Mouse (Mus musculus): ENCODE results near the gene Dusp16. TPM values are rescaled to one million over a fixed set of nuclear protein-coding genes. Genes with fewer than 3 reads are reported as not detected.

The Dusp16 gene
- polyA plus RNA-seq (2015; fragmentation: Nextera tagmentation; extraction: Ambion mirVana), result 4.0 and 4.6 TPM in 2 replicates

GRCm38 (mm10) chr6:134792141-134793045, at the start of gene Dusp16:
Gene Dusp16 (minus strand): TSS chr6:134792625.

GRCm38 (mm10) chr6:134829786-134830700, 37.6 kb upstream of the Dusp16 start, which contains the start of gene Crebl2:
Gene Crebl2 (plus strand): TSS chr6:134830154.

Other genes with a start within 250 kb of the Dusp16 start
- gene Lrp6, start 225.7 kb downstream of the Dusp16 start, polyA plus RNA-seq (2015; fragmentation: Nextera tagmentation; extraction: Ambion mirVana), result 9.1 and 11.2 TPM in 2 replicates
- gene Mansc1, start 160.1 kb downstream of the Dusp16 start, polyA plus RNA-seq (2015; fragmentation: Nextera tagmentation; extraction: Ambion mirVana), result 1.0 and 1.1 TPM in 2 replicates
- gene Borcs5, start 153.1 kb downstream of the Dusp16 start, polyA plus RNA-seq (2015; fragmentation: Nextera tagmentation; extraction: Ambion mirVana), result 12.4 and 13.5 TPM in 2 replicates
- 5.0 and 5.1 TPM in 2 replicates for gene Crebl2, start 37.5 kb upstream of the Dusp16 start, polyA plus RNA-seq (2015; fragmentation: Nextera tagmentation; extraction: Ambion mirVana)
- gene Gpr19, start 106.0 kb upstream of the Dusp16 start, polyA plus RNA-seq (2015; fragmentation: Nextera tagmentation; extraction: Ambion mirVana), result 7.8 and 8.6 TPM in 2 replicates
- gene Cdkn1b, start 127.8 kb upstream of the Dusp16 start, polyA plus RNA-seq (2015; fragmentation: Nextera tagmentation; extraction: Ambion mirVana), result 29.2 and 31.5 TPM in 2 replicates
- 4.4 and 4.6 TPM in 2 replicates for gene Apold1, start 189.1 kb upstream of the Dusp16 start, polyA plus RNA-seq (2015; fragmentation: Nextera tagmentation; extraction: Ambion mirVana)
- 64.8 and 65.5 TPM in 2 replicates for gene Ddx47, start 219.0 kb upstream of the Dusp16 start, polyA plus RNA-seq (2015; fragmentation: Nextera tagmentation; extraction: Ambion mirVana)